Mouse (Mus musculus): ENCODE data around the gene Naaladl2.

DNA sequence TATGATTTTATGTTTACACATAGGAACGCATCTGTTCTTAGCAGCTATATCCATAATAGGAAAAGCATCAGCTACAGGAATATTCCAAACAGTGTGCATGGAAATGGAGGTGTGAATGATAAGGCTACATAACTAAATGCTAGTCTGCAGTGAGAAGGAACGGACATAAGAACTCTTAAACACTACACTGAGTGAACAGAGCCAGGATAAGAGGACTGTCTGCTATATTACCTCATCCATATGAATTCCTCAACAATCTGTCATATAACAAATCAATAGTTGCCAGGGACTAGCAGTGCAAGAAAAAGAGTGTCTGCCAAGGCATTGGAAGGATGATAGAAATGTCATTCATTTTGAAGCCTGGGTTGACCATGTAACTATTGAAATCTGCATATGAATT lies 51.1 kb downstream of the Naaladl2 start:
- TF ChIP-seq CTCF (IDR thresholded peaks at IDR 0.05; ENCODE audit: low read depth, low read length) (no peak), GATA1 (IDR thresholded peaks at IDR 0.05; ENCODE audit: borderline replicate concordance, low read length) (no peak)

Data from G1E (cell line).